Mouse (Mus musculus) thymus, adult 2 months (tissue): ENCODE measurements around the gene OR5BS1P.

Experiments
- CTCF ChIP-seq: fragments of 200-500 bp; IDR thresholded peaks from 2 replicates; pipeline ENCODE4 v1.5.1; 2012; ENCODE audit warnings: mild to moderate bottlenecking, control low read depth, low read length, moderate library complexity, borderline replicate concordance; ENCODE audit not compliant: control insufficient read depth, poor library complexity, insufficient read depth; ENCODE audit errors: extremely low read depth
- POLR2A ChIP-seq: fragments of 200-500 bp; IDR thresholded peaks from 2 replicates; pipeline ENCODE4 v1.6.1; 2012; ENCODE audit warnings: mild to moderate bottlenecking, low read length, control low read depth, moderate library complexity; ENCODE audit not compliant: control insufficient read depth, poor library complexity, insufficient read depth; ENCODE audit errors: extremely low read depth

GRCm38 (mm10) chr15:98482701-98483100 is 13.0 kb downstream of the OR5BS1P start, which contains the start of gene Lalba:
- TF ChIP-seq POLR2A (no peak), CTCF (no peak)
